Mouse (Mus musculus): ENCODE measurements around the gene Abcf1. TPM values are rescaled to one million over a fixed set of nuclear protein-coding genes. Genes with fewer than 3 reads are reported as not detected.
A peak's percentile ranks its signal among the peaks of the same experiment; 100 is the strongest.

Abcf1 gene
- polyA plus RNA-seq, 1 experiment from 2014 or later: 90.2 TPM

DNA sequence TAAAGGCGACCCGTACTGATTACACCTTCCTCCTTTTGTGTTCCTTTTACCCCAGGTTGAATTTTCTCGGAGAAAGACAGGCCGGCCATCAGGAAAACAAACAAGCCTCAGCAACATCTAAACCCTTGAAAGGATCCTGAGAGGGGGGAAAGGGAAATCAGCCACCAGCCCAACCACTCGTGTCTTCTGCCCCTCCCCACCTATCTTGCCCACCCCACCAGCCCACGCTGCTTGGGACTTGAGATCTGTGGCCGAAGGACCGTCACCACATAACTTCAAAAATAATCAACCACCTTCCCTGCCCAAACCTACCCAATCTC is 52.5 kb downstream of the Abcf1 start:
- Histone ChIP-seq H3K9ac (peak overlapping the region; percentile 97), H3K4me2 (peak overlapping the region; percentile 85), H3K9me3 (replicated peaks) (no peaks in the 10 kb centered on the region), H3K36me3 (peaks cover 51% of the 10 kb centered on the region), H3K27me3 (replicated peaks) (no peaks in the 10 kb centered on the region), H3K27ac (peak overlapping the region; percentile 99), H3K4me1 (peaks cover 67% of the 10 kb centered on the region), H3K4me3 (peak overlapping the region; percentile 86)
- 0% methylated on average over 8 of the region's 8 CpGs for WGBS (ENCODE audit: insufficient replicate concordance)
- no peak for ATAC-seq

DNA sequence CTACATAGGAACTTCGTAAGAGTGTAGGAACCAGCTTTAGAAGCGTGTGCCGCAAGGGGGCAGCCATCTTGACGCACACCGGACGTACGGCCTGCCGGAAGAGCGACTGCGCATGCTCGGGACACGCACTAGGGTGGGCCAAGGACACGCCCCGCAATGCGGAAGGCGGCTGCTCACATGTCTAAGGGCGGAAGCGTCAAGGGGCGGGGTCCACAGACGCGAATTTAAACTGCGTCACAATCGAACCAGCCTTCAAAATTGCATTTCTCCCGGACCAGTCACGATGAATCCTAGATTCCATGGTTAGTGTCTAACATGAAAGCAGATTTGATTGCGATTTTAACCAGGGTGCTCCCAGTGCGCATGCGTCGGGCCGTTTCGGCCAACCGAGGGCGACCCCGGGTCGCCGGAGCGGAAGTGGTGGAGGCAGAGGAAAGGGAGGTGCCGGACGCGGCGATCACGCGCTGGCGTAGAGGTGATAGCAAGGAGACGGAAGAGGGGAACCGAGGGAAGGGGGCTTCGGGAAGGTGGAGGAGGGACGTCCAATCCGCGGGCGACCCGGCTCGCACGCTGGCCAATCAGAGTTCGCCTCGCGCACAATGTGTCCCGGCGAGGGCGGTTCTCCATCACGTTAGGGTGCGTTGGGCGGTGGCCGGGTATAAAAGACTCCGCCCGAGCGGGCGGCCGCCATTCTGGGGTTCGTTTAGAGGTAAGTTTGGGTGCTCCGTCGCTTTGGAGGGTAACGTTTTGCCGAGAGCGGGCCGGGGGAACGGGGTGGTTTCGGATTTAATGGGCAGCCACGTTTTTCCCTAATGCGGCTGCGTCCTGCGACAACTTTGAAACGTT is 53.0 kb downstream of the Abcf1 start, which contains the start of the genes Mrps18b and Ppp1r10:
Gene Mrps18b, minus strand, starts transcription at position 93 of the 846 bp plus-strand sequence.
Gene Ppp1r10, plus strand, starts transcription at position 138 of the 846 bp plus-strand sequence.
- WGBS (ENCODE audit: insufficient replicate concordance): 2% methylated on average over 83 of the region's 83 CpGs
- H3K9me3 ChIP-seq (replicated peaks): no peaks in the 10 kb centered on the region
- peak within 1 kb of the TSS; percentile 85 for H3K4me2 ChIP-seq
- H3K27me3 ChIP-seq (replicated peaks): no peaks in the 10 kb centered on the region
- H3K4me1 ChIP-seq: peaks cover 65% of the 10 kb centered on the region
- peak; percentile 91 for ATAC-seq
- peak within 1 kb of the TSS; percentile 99 for H3K27ac ChIP-seq
- H3K9ac ChIP-seq: peak within 1 kb of the TSS; percentile 97
- peaks cover 54% of the 10 kb centered on the region for H3K36me3 ChIP-seq
- peak within 1 kb of the TSS; percentile 86 for H3K4me3 ChIP-seq

DNA sequence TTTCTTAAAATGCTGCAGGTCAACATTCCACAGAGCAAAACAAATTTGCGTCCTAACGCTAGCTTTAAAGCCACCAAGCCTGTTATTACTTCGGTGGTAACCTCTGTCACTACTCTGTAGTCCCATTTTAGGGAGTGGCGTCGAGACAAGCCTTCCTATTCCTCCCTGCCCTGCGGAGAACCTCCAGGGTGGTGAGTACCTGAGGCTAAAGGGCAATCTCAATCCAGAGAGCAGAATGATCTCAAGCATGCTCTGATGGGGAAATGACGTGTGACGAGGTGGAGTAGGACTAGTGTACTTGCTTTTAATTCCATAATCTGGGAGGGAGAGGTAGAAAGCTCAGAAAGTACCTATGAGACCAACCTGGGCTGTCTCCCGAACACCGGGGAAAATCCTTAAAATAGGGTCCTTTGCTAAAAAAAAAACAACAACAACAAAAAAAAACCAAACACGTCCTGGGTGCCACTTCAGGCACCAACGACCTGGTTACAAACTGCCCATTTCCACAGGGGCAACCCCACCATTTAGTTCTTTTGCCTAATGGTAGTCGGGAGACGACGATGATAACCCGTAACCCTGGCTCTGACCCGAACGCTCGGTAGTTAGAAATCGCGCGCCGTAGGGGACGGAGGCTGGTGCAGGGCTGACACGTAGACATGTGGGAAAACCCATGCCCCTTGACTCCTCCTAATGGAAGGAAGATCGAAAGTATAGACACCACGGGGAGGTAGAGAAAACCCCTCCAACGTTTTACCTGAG is 53.8 kb downstream of the Abcf1 start:
- Histone ChIP-seq H3K27ac (peak overlapping the region; percentile 99), H3K27me3 (replicated peaks) (no peaks in the 10 kb centered on the region), H3K9ac (peak overlapping the region; percentile 97), H3K36me3 (peaks cover 58% of the 10 kb centered on the region), H3K4me2 (peak overlapping the region; percentile 85), H3K4me1 (peaks cover 65% of the 10 kb centered on the region), H3K4me3 (peak overlapping the region; percentile 86), H3K9me3 (replicated peaks) (no peaks in the 10 kb centered on the region)
- 1% methylated on average over 28 of the region's 28 CpGs for WGBS (ENCODE audit: insufficient replicate concordance)
- peak; percentile 4 for ATAC-seq

DNA sequence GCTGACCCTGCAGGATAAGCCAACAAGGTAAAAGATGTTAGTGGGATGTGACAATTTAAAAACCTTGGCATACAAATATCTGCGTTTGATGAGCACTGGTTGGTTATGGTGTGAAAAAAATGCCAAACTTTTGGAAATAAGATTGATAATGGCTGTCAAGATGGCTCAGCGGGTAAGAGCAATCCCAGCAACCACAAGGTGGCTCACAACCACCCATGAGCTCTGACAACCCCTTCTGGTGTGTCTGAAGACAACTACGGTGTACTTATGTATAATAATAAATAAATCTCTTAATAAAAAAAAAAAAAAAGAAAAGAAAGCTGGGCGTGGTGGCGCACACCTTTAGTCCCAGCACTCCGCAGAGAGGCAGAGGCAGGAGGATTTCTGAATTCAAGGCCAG is 54.6 kb downstream of the Abcf1 start:
- peak overlapping the region; percentile 86 for H3K4me3 ChIP-seq
- peak overlapping the region; percentile 99; the same call in 1 of the 2 replicates for H3K27ac ChIP-seq
- peak overlapping the region; percentile 85 for H3K4me2 ChIP-seq
- H3K4me1 ChIP-seq: peaks cover 60% of the 10 kb centered on the region
- WGBS (ENCODE audit: insufficient replicate concordance): 45% methylated on average over 6 of the region's 6 CpGs
- H3K36me3 ChIP-seq: peaks cover 53% of the 10 kb centered on the region
- peak overlapping the region; percentile 97 for H3K9ac ChIP-seq
- no peaks in the 10 kb centered on the region for H3K9me3 ChIP-seq (replicated peaks)
- ATAC-seq: no peak
- no peaks in the 10 kb centered on the region for H3K27me3 ChIP-seq (replicated peaks)

DNA sequence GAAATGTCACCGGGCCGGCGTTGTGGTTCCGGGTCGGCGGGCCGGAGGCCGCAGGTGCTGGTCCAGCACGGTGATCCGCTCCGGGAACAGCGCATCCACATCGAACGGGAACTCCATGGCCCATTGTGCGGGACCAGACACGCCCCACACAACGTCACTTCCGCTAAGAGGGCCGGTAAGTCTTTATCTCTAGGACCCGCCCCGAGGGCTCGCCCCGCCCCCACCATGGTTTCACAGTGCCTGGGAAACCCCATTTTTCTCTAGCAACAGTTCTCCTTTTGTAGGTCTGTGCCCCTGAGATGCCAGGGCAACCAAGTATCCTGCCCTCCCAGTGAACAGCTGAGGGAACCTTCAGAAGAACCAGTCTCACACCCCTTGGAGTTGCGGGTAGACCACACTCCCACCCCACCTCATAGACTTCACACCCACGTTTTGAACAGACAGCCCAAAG is 59.6 kb downstream of the Abcf1 start, which contains the start of gene Atat1:
Gene Atat1, minus strand, starts transcription at position 157 of the 451 bp plus-strand sequence.
- H3K36me3 ChIP-seq: peaks cover 71% of the 10 kb centered on the region
- peak within 1 kb of the TSS; percentile 74 for H3K4me3 ChIP-seq
- peak within 1 kb of the TSS; percentile 87 for H3K4me2 ChIP-seq
- peak within 1 kb of the TSS; percentile 69 for H3K9ac ChIP-seq
- peak; percentile 87 for ATAC-seq
- H3K27me3 ChIP-seq (replicated peaks): no peaks in the 10 kb centered on the region
- H3K27ac ChIP-seq: peak within 1 kb of the TSS; percentile 84
- no peaks in the 10 kb centered on the region for H3K9me3 ChIP-seq (replicated peaks)
- WGBS (ENCODE audit: insufficient replicate concordance): 1% methylated on average over 25 of the region's 25 CpGs
- H3K4me1 ChIP-seq: peaks cover 53% of the 10 kb centered on the region

DNA sequence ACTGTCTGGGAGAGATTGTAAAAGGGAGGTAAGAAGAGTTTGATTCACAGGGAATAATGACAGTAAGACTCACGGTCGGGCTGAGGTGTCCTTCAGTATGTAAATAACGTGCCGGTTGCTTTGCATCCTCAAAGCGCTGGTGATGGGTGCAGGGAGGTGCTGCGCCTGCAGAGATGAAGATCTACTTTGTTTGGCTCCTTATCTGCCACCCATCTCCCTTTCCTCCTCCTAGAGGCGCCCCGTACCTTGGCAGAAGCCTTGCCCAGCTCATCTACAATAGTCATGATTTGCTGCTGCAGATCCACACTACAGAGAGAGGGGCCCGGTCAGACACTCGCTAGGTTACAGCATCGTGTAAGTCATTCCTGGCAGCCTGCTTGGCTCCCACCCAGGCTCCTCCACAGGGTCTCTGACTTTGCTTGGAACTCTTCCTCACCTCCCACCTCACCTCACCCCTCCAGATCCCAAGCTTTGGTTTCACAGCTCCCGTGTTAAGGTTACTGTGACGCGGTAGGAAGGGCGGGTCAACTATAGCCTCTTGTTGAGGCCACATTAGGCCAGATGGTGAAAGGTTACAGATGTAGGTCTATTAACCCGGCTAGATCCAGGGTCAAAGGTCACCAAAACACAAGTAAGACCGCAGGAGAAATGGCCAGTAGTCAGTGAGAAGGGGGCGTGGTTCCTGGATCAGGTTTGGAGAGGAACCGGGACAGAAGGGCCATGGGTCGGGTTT is 60.2 kb downstream of the Abcf1 start:
- ATAC-seq: peak; percentile 40
- peak overlapping the region; percentile 87 for H3K4me2 ChIP-seq
- peaks cover 72% of the 10 kb centered on the region for H3K36me3 ChIP-seq
- H3K4me3 ChIP-seq: peak overlapping the region; percentile 74
- no peaks in the 10 kb centered on the region for H3K27me3 ChIP-seq (replicated peaks)
- 36% methylated on average over 20 of the region's 20 CpGs for WGBS (ENCODE audit: insufficient replicate concordance)
- H3K27ac ChIP-seq: peak overlapping the region; percentile 84
- peaks cover 47% of the 10 kb centered on the region for H3K4me1 ChIP-seq
- H3K9me3 ChIP-seq (replicated peaks): no peaks in the 10 kb centered on the region
- peak overlapping the region; percentile 69 for H3K9ac ChIP-seq

DNA sequence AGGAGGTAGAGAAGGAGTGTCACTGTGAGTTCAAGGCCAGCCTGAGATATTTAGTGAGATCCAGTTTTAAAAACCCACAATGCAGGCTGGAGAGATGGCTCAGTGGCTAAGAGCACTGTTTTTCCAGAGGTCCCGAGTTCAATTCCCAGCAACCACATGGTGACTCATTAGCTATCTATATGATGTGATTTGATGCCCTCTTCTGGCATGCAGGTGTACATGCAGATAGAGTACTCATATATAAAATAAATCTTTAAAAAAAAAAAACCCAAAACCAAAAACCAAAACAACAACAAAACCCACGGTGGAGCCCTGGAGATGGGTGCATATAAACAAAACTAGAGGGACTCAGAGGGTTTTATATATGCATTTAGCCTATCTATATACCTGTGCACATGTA is 62.0 kb downstream of the Abcf1 start:
- H3K36me3 ChIP-seq: peaks cover 65% of the 10 kb centered on the region
- H3K4me2 ChIP-seq: no peak overlapping the region
- ATAC-seq: no peak

More for the DNA sequence above, 62.0 kb downstream of the Abcf1 start:
- no peak overlapping the region for H3K4me3 ChIP-seq
- 63% methylated on average over 2 of the region's 2 CpGs for WGBS (ENCODE audit: insufficient replicate concordance)
- H3K9ac ChIP-seq: no peak overlapping the region
- no peaks in the 10 kb centered on the region for H3K9me3 ChIP-seq (replicated peaks)
- no peaks in the 10 kb centered on the region for H3K27me3 ChIP-seq (replicated peaks)
- H3K27ac ChIP-seq: no peak overlapping the region
- peaks cover 39% of the 10 kb centered on the region for H3K4me1 ChIP-seq

MicroRNAs within 50 kb of the gene (microRNA counts, 519-probe panel; counts per million panel counts)
- microRNA mmu-miR-1894-3p: 582 counts per million, percentile 70 among the panel's probes with 10 or more counts
- 582 counts per million, percentile 70 among the panel's probes with 10 or more counts for microRNA mmu-miR-1894-5p
- 582 counts per million, percentile 70 among the panel's probes with 10 or more counts for microRNA mmu-miR-877

Small RNAs within 50 kb of the gene (microRNA-seq; reads per million reads assigned to microRNA genes)
- gene Mir1894 (not detected), gene Mir877 (133 reads per million, percentile 49 among the genes with 10 or more reads in this experiment)

Other genes starting within 250 kb of the Abcf1 start
- gene Ier3, start 148.1 kb downstream of the Abcf1 start, polyA plus RNA-seq (2016; fragmentation: Nextera tagmentation; extraction: Ambion mirVana): 16.8 and 19.9 TPM in 2 replicates
- gene Flot1, start 146.5 kb downstream of the Abcf1 start, polyA plus RNA-seq (2016; fragmentation: Nextera tagmentation; extraction: Ambion mirVana): 38.0 and 43.1 TPM in 2 replicates
- 577 and 600 TPM in 2 replicates for gene Tubb5, start 131.5 kb downstream of the Abcf1 start, polyA plus RNA-seq (2016; fragmentation: Nextera tagmentation; extraction: Ambion mirVana)
- 14.2 and 15.0 TPM in 2 replicates for gene Mdc1, start 128.2 kb downstream of the Abcf1 start, polyA plus RNA-seq (2016; fragmentation: Nextera tagmentation; extraction: Ambion mirVana)
- gene Nrm, start 108.4 kb downstream of the Abcf1 start, polyA plus RNA-seq (2016; fragmentation: Nextera tagmentation; extraction: Ambion mirVana): 29.5 and 29.8 TPM in 2 replicates
- 11.9 and 12.6 TPM in 2 replicates for gene Ppp1r18, start 104.2 kb downstream of the Abcf1 start, polyA plus RNA-seq (2016; fragmentation: Nextera tagmentation; extraction: Ambion mirVana)
- gene Dhx16, start 89.9 kb downstream of the Abcf1 start, polyA plus RNA-seq (2016; fragmentation: Nextera tagmentation; extraction: Ambion mirVana): 50.7 and 52.8 TPM in 2 replicates
- 20.2 and 20.9 TPM in 2 replicates for gene 2310061I04Rik, start 72.3 kb downstream of the Abcf1 start, polyA plus RNA-seq (2016; fragmentation: Nextera tagmentation; extraction: Ambion mirVana)
- gene Atat1, start 59.7 kb downstream of the Abcf1 start, polyA plus RNA-seq (2016; fragmentation: Nextera tagmentation; extraction: Ambion mirVana): 15.0 and 16.8 TPM in 2 replicates
- 113 and 123 TPM in 2 replicates for gene Mrps18b, start 53.4 kb downstream of the Abcf1 start, polyA plus RNA-seq (2016; fragmentation: Nextera tagmentation; extraction: Ambion mirVana)
- gene Ppp1r10, start 53.3 kb downstream of the Abcf1 start, polyA plus RNA-seq (2016; fragmentation: Nextera tagmentation; extraction: Ambion mirVana): 29.0 and 32.8 TPM in 2 replicates
- gene Gnl1, start 10.1 kb upstream of the Abcf1 start, polyA plus RNA-seq (2016; fragmentation: Nextera tagmentation; extraction: Ambion mirVana): 23.7 and 25.1 TPM in 2 replicates
- gene Prr3, start 10.5 kb upstream of the Abcf1 start, polyA plus RNA-seq (2016; fragmentation: Nextera tagmentation; extraction: Ambion mirVana): 12.6 and 13.7 TPM in 2 replicates
- gene H2-T24, start 50.8 kb upstream of the Abcf1 start, polyA plus RNA-seq (2016; fragmentation: Nextera tagmentation; extraction: Ambion mirVana): 4.6 and 5.7 TPM in 2 replicates
- gene H2-T23, start 63.1 kb upstream of the Abcf1 start, polyA plus RNA-seq (2016; fragmentation: Nextera tagmentation; extraction: Ambion mirVana): 19.5 and 20.5 TPM in 2 replicates
- 7.5 and 8.4 TPM in 2 replicates for gene H2-T22, start 73.0 kb upstream of the Abcf1 start, polyA plus RNA-seq (2016; fragmentation: Nextera tagmentation; extraction: Ambion mirVana)
- not detected in 2 replicates for gene Gm6034, start 73.2 kb upstream of the Abcf1 start, polyA plus RNA-seq (2016; fragmentation: Nextera tagmentation; extraction: Ambion mirVana)
- not detected in 2 replicates for gene Gm11127, start 88.6 kb upstream of the Abcf1 start, polyA plus RNA-seq (2016; fragmentation: Nextera tagmentation; extraction: Ambion mirVana)
- not detected in 2 replicates for gene Gm19684, start 151.9 kb upstream of the Abcf1 start, polyA plus RNA-seq (2016; fragmentation: Nextera tagmentation; extraction: Ambion mirVana)
- not detected in 2 replicates for gene Gm7030, start 159.7 kb upstream of the Abcf1 start, polyA plus RNA-seq (2016; fragmentation: Nextera tagmentation; extraction: Ambion mirVana)
- gene Gm8909, start 198.8 kb upstream of the Abcf1 start, polyA plus RNA-seq (2016; fragmentation: Nextera tagmentation; extraction: Ambion mirVana): not detected in 2 replicates
- not detected in 2 replicates for gene H2-T3, start 220.5 kb upstream of the Abcf1 start, polyA plus RNA-seq (2016; fragmentation: Nextera tagmentation; extraction: Ambion mirVana)